Mouse (Mus musculus) forebrain, embryonic 15.5 days (tissue): ENCODE data around the gene Hist1h1a. TPM values are rescaled to one million over a fixed set of nuclear protein-coding genes. Genes with fewer than 3 reads are reported as not detected.

ENCODE experiments used
- ATAC-seq: fragments of 200-750 bp; cut with Nextera tagmentation; replicated peaks from 2 replicates; pipeline ENCODE4 v1.8.0; 2017; ENCODE audit warnings: mild to moderate bottlenecking, moderate TSS enrichment, moderate library complexity
- H3K27ac ChIP-seq: fragments of 300-500 bp; sonication (generic); replicated peaks from 2 replicates; pipeline ENCODE4 v1.5.1; 2015; ENCODE audit warnings: mild to moderate bottlenecking, inconsistent platforms
- H3K27me3 ChIP-seq: fragments of 300-500 bp; sonication (generic); 2 replicates; pipeline ENCODE4 v1.6.1; 2015; ENCODE audit warnings: inconsistent platforms
- H3K36me3 ChIP-seq: fragments of 300-500 bp; sonication (generic); 2 replicates; pipeline ENCODE4 v1.6.1; 2015; ENCODE audit warnings: mild to moderate bottlenecking, inconsistent platforms
- H3K4me1 ChIP-seq: fragments of 300-500 bp; sonication (generic); 2 replicates; pipeline ENCODE4 v1.6.1; 2015; ENCODE audit warnings: inconsistent platforms
- H3K4me2 ChIP-seq: fragments of 300-500 bp; sonication (generic); replicated peaks from 2 replicates; pipeline ENCODE4 v1.6.1; 2015; ENCODE audit warnings: mild to moderate bottlenecking, inconsistent platforms
- H3K4me3 ChIP-seq: fragments of 300-500 bp; sonication (generic); 2 replicates; pipeline ENCODE4 v1.5.1; 2015; ENCODE audit warnings: mild to moderate bottlenecking, inconsistent platforms
- H3K9ac ChIP-seq: fragments of 300-500 bp; sonication (generic); replicated peaks from 2 replicates; pipeline ENCODE4 v1.6.1; 2015; ENCODE audit warnings: mild to moderate bottlenecking, inconsistent platforms
- H3K9me3 ChIP-seq: fragments of 300-500 bp; sonication (generic); 2 replicates; pipeline ENCODE4 v1.6.1; 2016; ENCODE audit warnings: inconsistent platforms
- WGBS: fragments of 180-500 bp; shearing (Covaris S2); methylation state at CpG from one replicate; pipeline ENCODE4 v1.1.7; 2015; ENCODE audit warnings: mixed read lengths; 5-methylcytosine and 5-hydroxymethylcytosine counted together
- polyA plus RNA-seq: library from polyadenylated mRNA; unstranded; fragments of >200 nt; fragmentation: Nextera tagmentation; extraction: Ambion mirVana; gene quantifications from 2 replicates; pipeline ENCODE4 v1.2.1, GENCODE M21; 2015

Hist1h1a gene
- polyA plus RNA-seq, 1 experiment from 2014 or later, result 1.5 TPM

DNA sequence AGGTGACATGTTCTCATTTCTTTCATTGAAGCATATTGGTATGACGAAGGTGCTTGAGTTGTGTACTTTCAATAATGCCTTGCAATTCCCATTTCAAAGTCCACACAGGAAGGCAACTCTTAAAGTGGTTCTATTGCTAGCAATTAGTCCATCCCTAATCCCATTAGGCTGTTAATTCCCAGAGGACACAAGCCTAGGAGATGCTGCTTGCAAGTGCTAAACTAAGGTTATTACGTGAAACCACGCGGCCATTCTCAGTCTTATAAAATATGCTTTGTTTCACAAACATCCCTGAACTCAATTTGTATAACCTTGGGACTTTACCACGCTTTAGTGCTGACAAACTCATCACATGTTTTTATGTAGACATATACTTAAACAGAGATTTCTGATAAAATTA is 26.4 kb upstream of the Hist1h1a start:
- Histone ChIP-seq H3K9ac (no peak overlapping the region), H3K4me1 (peaks cover 21% of the 10 kb centered on the region), H3K4me2 (no peak overlapping the region), H3K9me3 (no peaks in the 10 kb centered on the region), H3K4me3 (no peak overlapping the region), H3K36me3 (no peaks in the 10 kb centered on the region), H3K27ac (no peak overlapping the region), H3K27me3 (no peaks in the 10 kb centered on the region)
- ATAC-seq, result no peak
- WGBS, result 83% methylated on average over 5 of the region's 5 CpGs

DNA sequence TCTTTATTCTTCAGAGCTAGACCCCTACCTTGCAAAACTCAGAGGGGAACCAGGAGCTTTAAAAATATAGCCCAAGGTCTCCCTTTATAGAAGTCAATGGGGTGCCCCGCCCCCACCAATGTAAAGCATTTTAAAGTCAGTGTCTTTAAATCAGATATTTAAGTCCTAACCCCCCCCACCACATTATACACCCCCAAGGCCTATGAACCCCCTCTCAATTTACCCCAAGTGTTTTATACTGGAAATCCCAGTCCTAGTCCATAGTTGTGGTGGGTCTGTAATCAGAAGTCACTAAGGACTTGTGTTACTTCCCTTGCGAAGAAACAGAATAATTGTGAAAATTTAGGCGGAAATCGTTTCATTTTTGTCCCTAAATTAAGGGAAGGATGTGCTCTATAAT is 25.4 kb upstream of the Hist1h1a start:
- no peaks in the 10 kb centered on the region for H3K9me3 ChIP-seq
- H3K4me3 ChIP-seq, result peak overlapping the region; percentile 54; the same call in 1 of the 2 replicates

DNA sequence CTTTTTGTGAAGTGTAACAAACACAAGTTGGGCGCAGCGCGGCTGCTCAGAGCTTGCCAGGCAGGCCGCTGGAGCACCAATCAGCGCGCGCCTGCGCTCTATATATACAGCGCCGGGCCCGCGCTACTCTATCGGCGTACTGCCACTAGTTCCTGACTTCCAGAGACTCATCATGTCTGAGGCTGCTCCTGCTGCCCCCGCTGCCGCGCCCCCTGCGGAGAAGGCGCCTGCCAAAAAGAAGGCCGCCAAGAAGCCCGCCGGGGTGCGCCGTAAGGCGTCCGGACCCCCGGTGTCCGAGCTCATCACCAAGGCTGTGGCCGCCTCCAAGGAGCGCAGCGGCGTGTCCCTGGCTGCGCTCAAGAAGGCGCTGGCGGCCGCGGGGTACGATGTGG is 24.8 kb upstream of the Hist1h1a start, which contains the start of gene Hist1h1c:
TSS of gene Hist1h1c (plus strand) at position 132 of the 392 bp plus-strand sequence.
- peak within 1 kb of the TSS; percentile 77 for H3K9ac ChIP-seq
- no peaks in the 10 kb centered on the region for H3K9me3 ChIP-seq
- peak within 1 kb of the TSS; percentile 100 for H3K4me2 ChIP-seq
- H3K27ac ChIP-seq, result peak within 1 kb of the TSS; percentile 96
- H3K27me3 ChIP-seq, result no peaks in the 10 kb centered on the region
- H3K4me1 ChIP-seq, result peaks cover 21% of the 10 kb centered on the region
- peak; percentile 96 for ATAC-seq
- WGBS, result under 1% methylated on average over 38 of the region's 38 CpGs
- H3K4me3 ChIP-seq, result peak within 1 kb of the TSS; percentile 54
- no peaks in the 10 kb centered on the region for H3K36me3 ChIP-seq

More for the DNA sequence above, 25.4 kb upstream of the Hist1h1a start:
- Histone ChIP-seq H3K36me3 (no peaks in the 10 kb centered on the region), H3K4me1 (peaks cover 21% of the 10 kb centered on the region), H3K9ac (peak overlapping the region; percentile 77), H3K27me3 (no peaks in the 10 kb centered on the region), H3K4me2 (peak overlapping the region; percentile 100), H3K27ac (peak overlapping the region; percentile 96)
- ATAC-seq, result no peak
- 21% methylated on average over 4 of the region's 4 CpGs for WGBS

DNA sequence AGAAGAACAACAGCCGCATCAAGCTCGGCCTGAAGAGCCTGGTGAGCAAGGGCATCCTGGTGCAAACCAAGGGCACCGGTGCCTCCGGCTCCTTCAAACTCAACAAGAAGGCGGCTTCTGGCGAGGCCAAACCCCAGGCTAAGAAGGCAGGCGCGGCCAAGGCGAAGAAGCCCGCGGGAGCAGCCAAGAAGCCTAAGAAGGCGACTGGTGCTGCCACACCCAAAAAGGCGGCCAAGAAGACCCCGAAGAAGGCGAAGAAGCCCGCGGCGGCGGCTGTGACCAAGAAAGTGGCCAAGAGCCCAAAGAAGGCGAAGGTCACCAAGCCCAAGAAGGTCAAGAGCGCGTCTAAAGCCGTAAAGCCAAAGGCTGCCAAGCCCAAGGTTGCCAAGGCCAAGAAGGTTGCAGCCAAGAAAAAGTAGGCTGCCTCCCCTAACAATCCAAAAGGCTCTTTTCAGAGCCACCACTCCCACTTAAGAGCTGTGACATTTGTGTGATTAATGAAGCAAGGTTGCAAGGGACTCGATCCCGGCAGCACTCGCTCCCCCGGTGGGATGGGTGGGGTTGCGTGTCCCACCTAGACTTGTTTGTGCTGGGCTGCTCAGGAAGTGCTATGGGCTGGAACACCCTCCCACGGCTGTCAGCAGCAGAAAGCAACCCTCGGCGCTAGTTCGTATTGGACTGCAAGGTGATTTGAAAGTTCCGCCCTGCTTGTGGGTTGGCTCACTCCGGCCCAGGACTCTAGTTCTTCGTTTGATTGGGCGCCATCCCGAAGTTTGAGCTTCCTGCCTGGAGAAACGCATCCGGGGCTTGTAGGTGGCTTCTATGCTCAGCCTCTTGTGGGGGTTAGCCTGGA is 24.2 kb upstream of the Hist1h1a start:
- Histone ChIP-seq H3K36me3 (no peaks in the 10 kb centered on the region), H3K27ac (peak overlapping the region; percentile 96), H3K4me1 (peaks cover 25% of the 10 kb centered on the region), H3K4me3 (peak overlapping the region; percentile 54), H3K27me3 (no peaks in the 10 kb centered on the region), H3K9me3 (no peaks in the 10 kb centered on the region), H3K9ac (peak overlapping the region; percentile 77), H3K4me2 (peak overlapping the region; percentile 100)
- ATAC-seq, result peak; percentile 92
- under 1% methylated on average over 39 of the region's 39 CpGs for WGBS

DNA sequence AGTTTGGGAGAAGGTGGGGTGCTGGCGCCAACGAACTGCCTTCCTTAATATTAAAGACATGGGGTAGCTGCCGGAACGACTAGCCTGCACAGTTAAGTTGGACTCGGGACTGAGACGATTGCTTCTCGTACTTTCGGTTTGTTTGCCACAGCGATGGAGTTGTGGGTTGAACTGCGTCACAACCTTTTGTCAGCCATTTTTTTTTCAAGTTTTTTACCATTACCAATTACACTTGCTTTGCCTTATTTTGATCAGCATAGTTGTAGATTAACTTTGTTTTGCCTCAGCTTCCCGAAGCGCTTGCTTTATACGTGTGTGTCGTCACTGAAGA is 23.6 kb upstream of the Hist1h1a start:
- Histone ChIP-seq H3K36me3 (no peaks in the 10 kb centered on the region), H3K4me1 (peaks cover 30% of the 10 kb centered on the region), H3K4me2 (peak overlapping the region; percentile 100), H3K4me3 (peak overlapping the region; percentile 54), H3K9ac (peak overlapping the region; percentile 77), H3K27me3 (no peaks in the 10 kb centered on the region), H3K27ac (peak overlapping the region; percentile 96), H3K9me3 (no peaks in the 10 kb centered on the region)
- ATAC-seq, result no peak
- WGBS, result 1% methylated on average over 14 of the region's 14 CpGs

DNA sequence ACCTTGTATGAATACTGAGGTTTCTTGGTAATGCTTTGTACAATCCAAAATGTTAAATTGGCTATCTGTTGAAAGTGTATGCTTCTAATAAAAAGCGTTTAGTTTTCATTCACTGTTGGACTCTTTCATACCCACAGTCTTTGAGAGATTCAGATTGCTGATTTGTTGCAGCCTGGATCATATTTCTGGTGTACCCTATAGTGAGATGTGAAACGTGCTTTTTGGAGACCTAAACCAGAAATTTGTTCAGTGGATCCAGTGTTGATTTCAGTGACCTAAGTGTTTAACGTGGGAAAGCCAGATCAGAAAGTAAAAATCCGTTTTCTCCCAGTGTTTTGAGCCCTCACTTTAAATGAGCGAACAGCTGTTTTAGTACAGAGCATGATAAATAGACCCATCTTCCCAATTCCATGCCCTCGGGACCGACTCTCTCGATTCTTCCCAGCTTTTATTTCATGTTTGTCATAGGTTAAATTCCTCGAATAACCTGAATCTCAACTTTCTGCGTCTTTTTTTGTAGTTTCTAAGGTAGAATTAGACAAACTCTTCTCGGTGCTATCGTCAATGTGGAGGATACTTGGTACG is 23.1 kb upstream of the Hist1h1a start:
- peak overlapping the region; percentile 100 for H3K4me2 ChIP-seq

DNA sequence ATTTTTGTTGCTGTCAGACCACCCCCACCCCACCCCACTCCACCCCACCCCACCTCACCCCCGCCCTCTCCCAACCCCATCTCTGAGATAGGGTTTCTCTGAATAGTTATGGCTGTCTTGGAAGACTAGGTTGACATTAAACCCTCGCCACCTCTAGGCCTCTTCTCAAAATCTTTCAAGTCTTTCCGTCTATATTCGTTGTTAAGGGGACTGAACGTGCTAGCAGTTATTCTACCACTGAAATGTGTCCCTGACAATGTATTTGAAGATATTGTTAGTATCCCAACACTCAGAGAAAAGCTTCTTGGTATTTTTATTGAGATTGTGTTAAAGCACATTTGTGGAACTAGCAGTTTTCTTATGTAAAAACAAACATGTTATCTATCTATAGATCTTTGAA is 22.6 kb upstream of the Hist1h1a start:
- H3K9ac ChIP-seq, result no peak overlapping the region
- H3K27ac ChIP-seq, result no peak overlapping the region
- H3K4me1 ChIP-seq, result peaks cover 33% of the 10 kb centered on the region
- H3K4me3 ChIP-seq, result no peak overlapping the region
- no peak overlapping the region for H3K4me2 ChIP-seq
- 67% methylated on average over 5 of the region's 5 CpGs for WGBS
- no peaks in the 10 kb centered on the region for H3K27me3 ChIP-seq
- H3K9me3 ChIP-seq, result no peaks in the 10 kb centered on the region
- H3K36me3 ChIP-seq, result no peaks in the 10 kb centered on the region
- ATAC-seq, result no peak

More for the DNA sequence above, 23.1 kb upstream of the Hist1h1a start:
- H3K27ac ChIP-seq, result peak overlapping the region; percentile 96
- ATAC-seq, result no peak
- H3K4me1 ChIP-seq, result peaks cover 30% of the 10 kb centered on the region
- peak overlapping the region; percentile 77 for H3K9ac ChIP-seq
- H3K4me3 ChIP-seq, result peak overlapping the region; percentile 54
- WGBS, result 33% methylated on average over 13 of the region's 13 CpGs
- no peaks in the 10 kb centered on the region for H3K36me3 ChIP-seq
- H3K9me3 ChIP-seq, result no peaks in the 10 kb centered on the region
- no peaks in the 10 kb centered on the region for H3K27me3 ChIP-seq

DNA sequence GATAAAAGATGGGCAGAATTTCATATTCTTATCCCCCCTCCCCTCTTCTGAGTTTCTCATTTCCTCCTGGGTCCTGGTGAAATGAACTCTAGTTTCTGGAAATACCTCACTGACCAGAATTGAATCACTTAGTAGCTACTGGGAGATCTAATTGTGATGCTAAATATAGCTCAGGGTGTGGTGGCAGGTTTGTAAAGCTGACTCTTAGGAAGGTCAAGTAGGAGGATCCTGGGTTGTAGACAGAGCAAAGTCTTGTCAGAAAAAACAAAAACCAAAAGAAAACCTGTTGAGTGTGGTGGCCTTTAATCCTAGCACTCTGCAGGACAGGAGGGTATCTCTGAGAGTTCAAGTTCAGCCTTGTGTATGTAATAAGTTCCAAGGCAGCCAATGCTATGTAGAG is 21.5 kb upstream of the Hist1h1a start:
- Histone ChIP-seq H3K4me3 (no peak overlapping the region), H3K4me1 (peaks cover 34% of the 10 kb centered on the region), H3K4me2 (no peak overlapping the region), H3K9me3 (no peaks in the 10 kb centered on the region), H3K9ac (no peak overlapping the region), H3K36me3 (no peaks in the 10 kb centered on the region), H3K27ac (no peak overlapping the region), H3K27me3 (no peaks in the 10 kb centered on the region)
- ATAC-seq, result no peak

DNA sequence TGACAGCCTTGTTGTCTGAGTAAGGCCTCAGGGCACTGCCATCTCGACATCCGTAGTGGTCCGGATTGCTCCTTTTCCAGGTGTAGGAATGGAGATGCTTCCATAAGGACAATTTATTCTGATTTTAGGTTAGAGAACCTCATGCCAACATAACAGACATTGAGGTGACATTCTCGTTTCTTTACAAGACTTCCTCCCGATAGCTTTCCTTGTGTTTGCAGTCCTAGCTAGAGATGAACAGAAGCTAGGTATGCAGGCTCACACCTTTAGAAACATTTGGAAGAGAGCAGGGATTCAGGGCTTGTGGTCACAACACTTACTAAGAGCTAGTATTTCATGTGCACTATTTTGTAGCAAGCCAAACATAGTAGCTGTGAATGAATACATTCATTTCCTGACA is 20.3 kb upstream of the Hist1h1a start:
- no peak overlapping the region for H3K9ac ChIP-seq
- H3K9me3 ChIP-seq, result no peaks in the 10 kb centered on the region
- H3K27ac ChIP-seq, result no peak overlapping the region
- H3K4me3 ChIP-seq, result no peak overlapping the region
- peaks cover 41% of the 10 kb centered on the region for H3K4me1 ChIP-seq
- WGBS, result 86% methylated on average over 5 of the region's 5 CpGs
- H3K36me3 ChIP-seq, result no peaks in the 10 kb centered on the region
- H3K4me2 ChIP-seq, result no peak overlapping the region
- no peak for ATAC-seq
- no peaks in the 10 kb centered on the region for H3K27me3 ChIP-seq

DNA sequence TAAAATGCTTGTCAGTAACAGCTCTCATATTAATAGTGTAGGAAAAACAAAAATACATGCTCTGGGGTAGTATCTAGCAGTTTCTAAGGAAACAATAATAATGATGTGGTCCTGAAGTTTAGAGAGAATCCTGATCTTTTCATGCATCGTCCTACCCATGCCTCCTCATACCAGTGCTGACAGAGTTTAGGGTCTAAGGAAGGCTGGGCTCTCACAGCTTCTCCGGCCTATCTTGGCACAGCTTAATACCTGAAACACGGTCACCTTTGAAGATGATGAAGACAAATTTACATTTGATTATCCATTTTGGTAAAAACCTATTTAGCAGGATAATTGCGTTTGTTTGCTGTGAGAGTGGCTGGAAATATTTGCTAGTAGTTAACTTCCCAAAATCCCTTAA is 19.5 kb upstream of the Hist1h1a start:
- no peak for ATAC-seq
- no peaks in the 10 kb centered on the region for H3K36me3 ChIP-seq
- H3K27me3 ChIP-seq, result no peaks in the 10 kb centered on the region
- peaks cover 44% of the 10 kb centered on the region for H3K4me1 ChIP-seq
- H3K9me3 ChIP-seq, result no peaks in the 10 kb centered on the region
- H3K9ac ChIP-seq, result no peak overlapping the region
- WGBS, result 30% methylated on average over 4 of the region's 4 CpGs
- peak overlapping the region; percentile 51; the same call in 1 of the 2 replicates for H3K4me3 ChIP-seq
- peak overlapping the region; percentile 67; the same call in 1 of the 2 replicates for H3K27ac ChIP-seq
- H3K4me2 ChIP-seq, result peak overlapping the region; percentile 80

DNA sequence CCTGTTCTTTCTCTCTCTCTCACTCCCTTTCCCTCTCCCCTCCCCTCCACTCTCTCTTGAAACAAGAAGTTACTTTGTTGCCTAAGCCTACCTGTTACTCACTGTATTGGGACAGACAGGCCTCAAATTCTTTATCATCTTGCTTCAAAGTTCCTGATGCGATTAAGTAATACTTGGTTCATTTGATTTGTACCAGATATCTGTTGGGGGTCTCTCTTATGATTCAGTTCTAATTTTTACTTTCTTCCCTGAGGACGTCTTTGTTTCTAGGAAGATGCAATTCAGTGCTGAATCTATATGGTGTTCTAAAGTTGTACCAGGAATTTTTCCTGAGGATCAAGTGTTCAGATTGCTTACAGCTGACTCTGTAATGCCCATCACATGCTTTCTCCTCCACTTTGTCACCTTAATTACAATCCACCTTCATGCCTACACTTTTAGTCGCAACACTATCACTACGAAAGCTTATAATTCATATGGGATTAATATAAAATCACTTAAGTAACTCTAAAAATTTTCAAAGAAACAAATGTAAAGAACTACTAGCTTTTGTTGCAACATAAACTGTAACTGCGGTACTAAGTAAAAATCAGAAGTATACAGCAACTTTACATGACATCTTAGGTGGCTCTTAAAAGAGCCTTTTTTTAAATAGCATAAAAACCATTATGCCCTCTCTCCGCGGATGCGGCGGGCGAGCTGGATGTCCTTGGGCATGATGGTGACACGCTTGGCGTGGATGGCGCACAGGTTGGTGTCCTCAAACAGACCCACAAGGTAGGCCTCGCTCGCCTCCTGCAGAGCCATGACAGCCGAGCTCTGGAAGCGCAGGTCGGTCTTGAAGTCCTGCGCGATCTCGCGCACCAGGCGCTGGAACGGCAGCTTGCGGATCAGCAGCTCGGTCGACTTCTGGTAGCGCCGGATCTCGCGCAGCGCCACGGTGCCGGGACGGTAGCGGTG is 18.8 kb upstream of the Hist1h1a start:
- Histone ChIP-seq H3K36me3 (no peaks in the 10 kb centered on the region), H3K4me1 (peaks cover 39% of the 10 kb centered on the region), H3K4me2 (peak overlapping the region; percentile 80), H3K9ac (0 out of 2 replicates have a peak overlapping the region, but pooled peaks have one; percentile 24), H3K4me3 (peak overlapping the region; percentile 51), H3K9me3 (no peaks in the 10 kb centered on the region), H3K27me3 (no peaks in the 10 kb centered on the region), H3K27ac (peak overlapping the region; percentile 67)
- 2% methylated on average over 17 of the region's 36 CpGs for WGBS
- ATAC-seq, result no peak
